Mouse (Mus musculus): ENCODE measurements around the gene Anxa2.

Gene Anxa2

DNA sequence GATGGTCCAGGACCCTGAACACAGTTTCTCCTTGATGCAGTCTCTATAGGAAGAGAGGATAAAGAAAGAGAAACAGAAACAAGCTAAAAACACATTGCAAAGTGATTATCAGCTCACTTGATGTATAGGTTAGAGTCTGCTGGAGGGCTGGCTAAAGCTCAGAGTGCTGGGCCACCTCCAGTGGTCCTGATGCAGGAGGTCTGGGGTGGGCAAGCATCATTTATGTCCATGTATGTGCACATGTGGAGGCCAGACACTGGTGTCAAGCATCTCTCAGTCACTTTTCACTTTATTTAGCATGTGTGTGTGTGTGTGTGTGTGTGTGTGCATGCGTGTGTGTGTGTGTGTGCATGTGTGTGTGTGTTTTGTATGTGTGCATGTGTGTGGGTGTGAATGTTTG, 59.3 kb downstream of the Anxa2 start:
- DNase-seq (ENCODE audit: low spot score): no peak

DNA sequence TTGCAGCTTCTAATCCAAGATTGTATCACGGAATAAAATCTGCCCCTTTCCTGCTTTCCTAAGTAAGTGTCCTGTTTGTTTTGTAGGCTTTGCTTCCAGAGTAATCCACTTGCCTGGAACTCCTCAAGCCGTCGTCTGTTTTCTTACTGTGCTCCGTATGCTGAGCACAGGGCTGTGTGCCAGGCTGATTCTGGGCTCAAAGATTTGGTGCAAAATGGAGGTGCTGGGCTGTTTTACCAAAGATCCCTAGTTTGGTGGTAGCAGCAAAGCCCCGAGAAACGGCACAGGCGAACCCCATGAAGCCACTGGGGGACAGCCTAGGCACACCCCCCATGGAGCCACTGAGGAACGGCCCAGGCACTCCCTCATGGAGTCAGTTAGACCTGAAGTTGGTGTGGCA, 60.8 kb downstream of the Anxa2 start:
- no peak for DNase-seq (ENCODE audit: low spot score)

DNA sequence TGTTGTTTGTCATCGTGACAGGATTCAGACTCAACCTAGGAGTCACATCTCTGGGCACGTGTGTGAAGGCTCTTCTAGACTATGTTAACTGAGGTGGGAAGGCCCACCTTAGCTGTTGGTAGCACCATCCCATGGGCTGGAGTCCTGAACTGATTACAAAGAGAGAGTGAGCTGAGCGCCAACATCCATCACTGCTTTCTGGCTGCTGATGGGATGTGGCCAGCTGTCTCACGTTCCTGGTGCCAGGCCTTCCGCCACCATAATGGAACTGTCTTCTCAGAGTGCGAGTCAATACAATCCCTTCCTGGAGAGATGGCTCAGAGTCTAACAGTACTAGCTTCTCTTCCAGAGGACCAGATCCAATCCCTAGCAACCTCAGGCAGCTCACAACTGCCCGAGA, 62.0 kb downstream of the Anxa2 start:
- no peak for DNase-seq (ENCODE audit: low spot score)

DNA sequence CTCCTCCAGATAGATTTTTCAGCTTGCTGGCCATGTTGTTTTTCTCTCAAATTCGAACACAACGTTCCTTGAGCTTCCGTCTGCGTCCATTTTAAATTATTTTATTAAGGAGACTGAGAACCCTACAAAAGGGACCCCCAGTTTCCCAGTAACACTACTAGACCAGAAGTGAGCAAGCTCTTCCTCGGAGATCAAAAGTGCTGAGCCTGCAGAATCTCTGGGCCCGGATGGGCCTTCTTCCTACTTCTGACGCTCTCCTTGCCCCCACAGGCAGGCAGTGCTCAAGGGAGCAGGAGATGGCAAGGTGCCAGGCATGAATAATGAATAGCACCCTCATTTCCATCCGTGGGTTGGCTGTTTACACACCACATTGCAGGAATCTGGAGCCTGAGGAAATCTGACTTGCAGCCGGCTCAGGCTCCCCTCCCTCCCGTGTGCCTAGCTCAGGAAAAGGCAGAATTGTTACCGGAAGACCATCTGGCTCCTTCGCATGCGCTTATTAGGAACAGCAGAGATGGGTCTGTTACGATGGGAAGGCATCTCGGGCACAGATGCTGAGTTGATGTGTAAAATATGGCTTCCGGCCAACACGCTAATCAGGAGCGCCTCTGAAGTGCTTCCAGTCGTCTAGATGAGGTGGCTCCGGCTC, 64.1 kb downstream of the Anxa2 start:
- no peak for DNase-seq (ENCODE audit: low spot score)
